Mouse (Mus musculus) CH12.LX (cell line): ENCODE measurements around the gene Rgl1.

Source experiments
- CHD2 ChIP-seq: IDR thresholded peaks from 2 replicates; pipeline ENCODE4 v1.6.1; 2011; ENCODE audit warnings: low read length, improper control_type of control experiment
- CTCF ChIP-seq, 2 experiments: IDR thresholded peaks in 1 of 2; conservative IDR thresholded peaks in 1 of 2; 2 replicates each; pipeline ENCODE4 v1.5.1; 2011 to 2012; ENCODE audit warnings: low read depth in 2 of 2, low read length in 2 of 2, improper control_type of control experiment in 1 of 2, inconsistent platforms in 1 of 2, mild to moderate bottlenecking in 1 of 2, moderate library complexity in 1 of 2
- EP300 ChIP-seq: IDR thresholded peaks from 2 replicates; pipeline ENCODE4 v1.6.1; 2011; ENCODE audit warnings: low read length, improper control_type of control experiment
- ETS1 ChIP-seq: conservative IDR thresholded peaks from 2 replicates; pipeline ENCODE4 v1.6.1; 2012; ENCODE audit warnings: low read depth, mild to moderate bottlenecking, inconsistent platforms, low read length, improper control_type of control experiment, moderate library complexity
- HCFC1 ChIP-seq: IDR thresholded peaks from 2 replicates; pipeline ENCODE4 v1.6.1; 2012; ENCODE audit warnings: low read depth, mild to moderate bottlenecking, inconsistent platforms, low read length, improper control_type of control experiment
- NELFE ChIP-seq: IDR thresholded peaks from 2 replicates; pipeline ENCODE4 v1.6.1; 2011; ENCODE audit warnings: low read depth, low read length, improper control_type of control experiment
- POLR2A ChIP-seq: IDR thresholded peaks from 2 replicates; pipeline ENCODE4 v1.6.1; 2011; ENCODE audit warnings: low read depth, mild to moderate bottlenecking, improper control_type of control experiment, low read length
- RAD21 ChIP-seq: IDR thresholded peaks from 2 replicates; pipeline ENCODE4 v1.6.1; 2011; ENCODE audit warnings: low read depth, mild to moderate bottlenecking, low read length, improper control_type of control experiment, moderate library complexity
- RCOR1 ChIP-seq: conservative IDR thresholded peaks from 2 replicates; pipeline ENCODE4 v1.6.1; 2012; ENCODE audit warnings: low read depth, mild to moderate bottlenecking, inconsistent platforms, low read length, improper control_type of control experiment
- SIN3A ChIP-seq: IDR thresholded peaks from 2 replicates; pipeline ENCODE4 v1.6.1; 2012; ENCODE audit warnings: low read length, improper control_type of control experiment, inconsistent platforms
- UBTF ChIP-seq: IDR thresholded peaks from 2 replicates; pipeline ENCODE4 v1.6.1; 2012; ENCODE audit warnings: low read depth, mild to moderate bottlenecking, inconsistent platforms, low read length, improper control_type of control experiment, moderate library complexity

DNA sequence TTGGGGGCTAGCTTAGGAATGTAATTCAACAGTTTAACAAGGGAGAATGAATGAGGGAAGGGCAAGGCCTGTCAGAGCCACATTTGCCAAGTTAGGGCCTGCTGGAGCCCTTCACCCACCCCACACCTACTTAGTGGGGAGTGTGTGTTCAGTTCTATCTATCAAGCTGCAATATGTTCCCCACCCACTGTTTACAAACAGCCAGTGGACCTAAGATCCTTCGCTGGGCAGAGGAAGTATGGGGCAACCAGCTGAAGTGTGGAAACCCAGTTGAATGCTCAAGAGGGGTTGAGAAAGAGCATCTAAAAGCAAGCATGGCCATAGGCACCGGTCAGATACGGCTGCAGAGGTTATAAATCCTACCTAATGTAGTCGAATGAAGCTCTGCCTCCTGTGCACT, 20.8 kb upstream of the Rgl1 start:
- TF ChIP-seq CHD2 (no peak), POLR2A (no peak), EP300 (no peak), HCFC1 (no peak), CTCF (conservative IDR thresholded peaks at IDR 0.05 in 1 of 2, IDR thresholded peaks at IDR 0.05 in 1 of 2; ENCODE audit: low read depth in 2 of 2, low read length in 2 of 2) (no peak), SIN3A (no peak), ETS1 (no peak), RAD21 (no peak), UBTF (no peak), NELFE (no peak), RCOR1 (no peak)
